Mouse (Mus musculus): Measurements from ENCODE around the gene Ttc7.
A peak's percentile ranks its signal among the peaks of the same experiment; 100 is the strongest.

Gene Ttc7

GRCm38 (mm10) chr17:87314530-87314946 is 31.9 kb downstream of the Ttc7 start:
- DNase-seq: peak; percentile 97

- DNase-seq: peak; percentile 99
These were observed 32.4 kb downstream of the Ttc7 start for GRCm38 (mm10) chr17:87315021-87315531.

GRCm38 (mm10) chr17:87315891-87316763 is 33.4 kb downstream of the Ttc7 start:
- no peak for DNase-seq

GRCm38 (mm10) chr17:87317271-87317670 is 34.6 kb downstream of the Ttc7 start:
- peak; percentile 91 for DNase-seq

GRCm38 (mm10) chr17:87317947-87318346 is 35.3 kb downstream of the Ttc7 start:
- peak; percentile 96 for DNase-seq

GRCm38 (mm10) chr17:87321673-87322072 is 39.0 kb downstream of the Ttc7 start:
- DNase-seq: no peak

- DNase-seq: no peak
These were observed 40.5 kb downstream of the Ttc7 start for GRCm38 (mm10) chr17:87323215-87323614.

- DNase-seq: peak; percentile 89
These were observed 42.8 kb downstream of the Ttc7 start for GRCm38 (mm10) chr17:87325501-87325900.

GRCm38 (mm10) chr17:87326987-87327386 is 44.3 kb downstream of the Ttc7 start:
- DNase-seq: peak; percentile 99

- peak; percentile 87 for DNase-seq
These were observed 45.0 kb downstream of the Ttc7 start for GRCm38 (mm10) chr17:87327645-87328044.

GRCm38 (mm10) chr17:87328177-87328768 is 45.6 kb downstream of the Ttc7 start:
- peak; percentile 91 for DNase-seq

GRCm38 (mm10) chr17:87329144-87329700 is 46.5 kb downstream of the Ttc7 start:
- DNase-seq: peak; percentile 90

GRCm38 (mm10) chr17:87330250-87330920 is 47.7 kb downstream of the Ttc7 start:
- peak; percentile 93 for DNase-seq

- peak; percentile 97 for DNase-seq
These were observed 48.2 kb downstream of the Ttc7 start for GRCm38 (mm10) chr17:87330921-87331291.

GRCm38 (mm10) chr17:87331336-87332141 is 48.9 kb downstream of the Ttc7 start:
- peak; percentile 88 for DNase-seq

- DNase-seq: peak; percentile 93
These were observed 49.6 kb downstream of the Ttc7 start for GRCm38 (mm10) chr17:87332142-87332815.

- DNase-seq: no peak
These were observed 50.2 kb downstream of the Ttc7 start for GRCm38 (mm10) chr17:87332887-87333286.

GRCm38 (mm10) chr17:87334162-87334561 is 51.5 kb downstream of the Ttc7 start:
- peak; percentile 89 for DNase-seq

- DNase-seq: peak; percentile 95
These were observed 52.5 kb downstream of the Ttc7 start for GRCm38 (mm10) chr17:87335152-87335551.

GRCm38 (mm10) chr17:87335727-87336126 is 53.0 kb downstream of the Ttc7 start:
- peak; percentile 86 for DNase-seq

GRCm38 (mm10) chr17:87336910-87337309 is 54.2 kb downstream of the Ttc7 start:
- DNase-seq: peak; percentile 91

GRCm38 (mm10) chr17:87337683-87338082 is 55.0 kb downstream of the Ttc7 start:
- no peak for DNase-seq

Measured in heart, adult 11 months (tissue).